Mouse (Mus musculus) neural tube, embryonic 10.5 days (tissue): ENCODE data around the gene Olfr1039.
"Not testable (repeated sequence)": the region's sequence is repeated elsewhere in the genome, so short reads cannot be mapped to it uniquely, and the experiment has no call there.

ENCODE experiments used
- DNase-seq: peaks from one replicate; pipeline ENCODE4 v3.0.0-alpha.2; 2017; ENCODE audit warnings: low spot score; ENCODE audit errors: extremely low spot score

Gene Olfr1039

DNA sequence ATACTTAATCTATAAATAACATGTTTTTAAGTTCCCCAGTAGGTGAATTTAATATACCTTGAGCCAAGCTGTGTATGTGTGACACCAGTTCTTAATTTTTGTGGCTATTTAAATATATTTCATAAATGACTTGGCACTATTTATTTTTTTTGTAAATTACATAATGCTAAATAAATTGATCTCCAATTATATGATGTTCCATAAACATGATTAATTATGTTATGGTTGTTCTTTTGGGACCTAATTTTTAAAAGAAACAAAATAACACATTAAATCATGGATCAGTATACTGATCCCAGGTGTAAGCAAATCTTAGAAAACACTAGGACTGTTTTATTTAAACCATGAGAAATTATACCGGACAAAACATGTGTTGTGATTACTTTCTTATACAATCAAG lies at the start of gene Olfr1039:
Gene Olfr1039 (minus strand): TSS at position 101 of the 400 bp plus-strand sequence.
- no peak for DNase-seq

GRCm38 (mm10) chr2:86179950-86180349 lies 44.2 kb upstream of the Olfr1039 start:
- no peak for DNase-seq

GRCm38 (mm10) chr2:86177720-86178119 lies 42.0 kb upstream of the Olfr1039 start, which contains the start of gene Olfr1044:
Olfr1044 (minus strand) TSS chr2:86177820.
- DNase-seq: no peak

- DNase-seq: not testable (repeated sequence)
Measured at GRCm38 (mm10) chr2:86175422-86175821, 39.7 kb upstream of the Olfr1039 start.

GRCm38 (mm10) chr2:86167422-86167821 lies 31.7 kb upstream of the Olfr1039 start, which contains the start of gene Olfr1043:
Olfr1043 (minus strand) TSS chr2:86167522.
- DNase-seq: no peak

DNA sequence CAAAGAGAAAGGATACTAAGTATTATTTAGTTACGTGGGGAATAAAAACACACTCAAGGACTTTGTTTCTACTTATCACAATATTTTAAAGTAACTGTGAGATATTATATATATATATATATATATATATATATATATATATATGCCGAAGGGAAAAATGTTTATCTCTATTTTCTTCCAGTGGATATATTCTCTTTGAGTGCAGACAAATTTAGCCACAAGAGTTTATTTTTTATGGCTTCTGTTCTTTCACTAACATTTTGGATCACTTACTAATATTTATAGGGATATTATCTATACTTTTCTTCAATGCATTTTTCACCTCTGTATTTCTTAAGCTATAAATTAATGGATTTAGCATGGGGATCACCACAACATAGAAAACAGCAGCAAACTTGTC lies 26.0 kb upstream of the Olfr1039 start, which contains the start of gene Olfr1042:
Gene Olfr1042 (minus strand): TSS at position 101 of the 400 bp plus-strand sequence.
- DNase-seq: no peak

- DNase-seq: no peak
Measured at GRCm38 (mm10) chr2:86146632-86147031, 10.9 kb upstream of the Olfr1039 start, which contains the start of gene Olfr1040. Olfr1040 (minus strand) TSS chr2:86146732.

DNA sequence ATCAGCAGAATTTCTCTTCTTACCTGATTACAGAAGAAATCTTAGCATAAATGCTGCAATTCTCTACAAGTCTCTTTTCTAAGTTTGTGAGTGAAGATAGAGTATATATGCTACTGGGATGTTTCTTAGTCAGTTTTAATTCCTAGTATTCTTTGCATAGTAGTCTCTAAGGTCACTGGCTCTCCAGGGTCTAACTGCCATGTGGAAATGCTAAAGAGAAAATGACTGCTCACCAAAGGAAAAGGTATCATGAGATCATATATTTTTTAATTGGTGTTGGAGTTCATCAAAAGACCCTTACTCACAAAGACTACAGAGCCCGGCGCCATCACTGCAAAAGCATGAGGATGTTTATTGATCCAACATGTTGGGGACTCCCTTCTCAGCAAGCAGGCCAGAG lies 48.4 kb downstream of the Olfr1039 start, which contains the start of gene Olfr1037:
Gene Olfr1037 (minus strand): TSS at position 101 of the 400 bp plus-strand sequence.
- no peak for DNase-seq

DNA sequence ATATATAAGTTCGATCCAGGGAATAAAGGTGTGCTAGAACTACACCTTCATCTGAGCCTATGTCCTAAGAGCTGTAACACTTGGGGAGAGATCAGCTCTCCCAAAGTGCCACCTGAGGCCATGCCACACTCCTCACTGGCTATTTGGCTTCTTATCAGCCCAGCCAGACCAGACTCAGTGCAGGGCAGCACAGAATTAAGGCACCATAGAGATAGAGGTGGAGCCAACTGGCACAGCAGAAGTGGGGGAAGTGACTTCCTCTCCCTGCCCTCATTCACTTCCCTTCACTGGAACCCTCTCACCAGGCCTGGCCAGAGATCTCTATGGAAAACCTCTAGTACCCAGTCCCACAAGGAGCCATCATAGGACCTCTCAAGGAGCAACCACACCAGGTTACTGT lies 55.2 kb downstream of the Olfr1039 start:
- DNase-seq: not testable (repeated sequence)
